Mouse (Mus musculus) bone marrow macrophage, adult 2 months (primary cell): ENCODE measurements around the gene Macrod2. TPM values are rescaled to one million over a fixed set of nuclear protein-coding genes. Genes with fewer than 3 reads are reported as not detected.

Experiments
- H3K27ac ChIP-seq: 2 replicates; pipeline ENCODE4 v1.5.1; 2012; ENCODE audit warnings: low read depth, low read length; ENCODE audit not compliant: insufficient read depth
- H3K4me1 ChIP-seq: 2 replicates; pipeline ENCODE4 v1.6.1; 2012; ENCODE audit warnings: low read length; ENCODE audit not compliant: control insufficient read depth, insufficient read depth
- H3K4me3 ChIP-seq: 2 replicates; pipeline ENCODE4 v1.5.1; 2012; ENCODE audit warnings: mild to moderate bottlenecking, low read length, moderate library complexity; ENCODE audit not compliant: insufficient read depth
- CTCF ChIP-seq: IDR thresholded peaks from 2 replicates; pipeline ENCODE4 v1.5.1; 2012; ENCODE audit warnings: low read depth, mild to moderate bottlenecking, low read length, moderate library complexity
- POLR2A ChIP-seq: IDR thresholded peaks from 2 replicates; pipeline ENCODE4 v1.6.1; 2012; ENCODE audit warnings: mild to moderate bottlenecking, low read depth, low read length, borderline replicate concordance
- polyA plus RNA-seq: library from polyadenylated mRNA; stranded (reverse); fragments of >200 nt; gene quantifications from 2 replicates; pipeline ENCODE4 v1.2.4, GENCODE M21; 2012; ENCODE audit not compliant: missing spikeins, insufficient read depth, insufficient read length

Macrod2 gene
- polyA plus RNA-seq, 1 experiment = 3.0 TPM

DNA sequence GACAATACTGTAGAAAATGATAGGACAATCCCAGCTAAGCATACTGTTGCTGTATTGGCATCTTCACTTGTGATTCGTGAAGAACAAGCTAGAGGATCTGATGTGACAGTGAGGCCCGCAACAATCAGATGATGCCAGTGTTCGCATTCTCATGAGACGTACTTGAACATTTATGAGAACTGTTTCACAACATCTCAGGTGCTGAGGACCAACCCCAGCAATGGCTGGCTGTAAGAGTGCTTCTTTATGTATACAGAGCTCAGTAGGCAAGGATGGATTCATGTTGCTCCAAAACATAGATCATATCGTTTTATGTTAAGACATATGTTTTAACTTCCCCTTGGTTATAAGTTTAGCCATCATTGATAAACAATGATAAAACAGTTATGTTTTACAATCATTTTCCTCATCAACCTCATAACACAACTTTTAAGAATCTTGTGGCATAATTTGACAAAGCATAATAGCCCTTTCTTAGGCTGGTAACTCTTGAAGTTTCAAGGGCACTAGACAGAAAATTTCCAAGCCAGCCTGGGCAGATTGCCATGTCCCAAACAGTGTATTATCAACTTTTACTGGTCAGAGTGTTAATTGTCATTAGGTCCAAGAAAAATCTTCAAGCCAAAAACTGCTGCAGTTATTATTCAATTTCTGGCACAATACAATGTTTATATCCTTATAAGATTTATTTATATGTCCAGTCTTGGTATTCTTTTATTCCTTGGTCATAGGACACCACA, 140.9 kb downstream of the Macrod2 start:
- H3K4me1 ChIP-seq = no peaks in the 10 kb centered on the region
- TF ChIP-seq CTCF (no peak), POLR2A (no peak)
- H3K4me3 ChIP-seq = no peak overlapping the region
- no peak overlapping the region for H3K27ac ChIP-seq

DNA sequence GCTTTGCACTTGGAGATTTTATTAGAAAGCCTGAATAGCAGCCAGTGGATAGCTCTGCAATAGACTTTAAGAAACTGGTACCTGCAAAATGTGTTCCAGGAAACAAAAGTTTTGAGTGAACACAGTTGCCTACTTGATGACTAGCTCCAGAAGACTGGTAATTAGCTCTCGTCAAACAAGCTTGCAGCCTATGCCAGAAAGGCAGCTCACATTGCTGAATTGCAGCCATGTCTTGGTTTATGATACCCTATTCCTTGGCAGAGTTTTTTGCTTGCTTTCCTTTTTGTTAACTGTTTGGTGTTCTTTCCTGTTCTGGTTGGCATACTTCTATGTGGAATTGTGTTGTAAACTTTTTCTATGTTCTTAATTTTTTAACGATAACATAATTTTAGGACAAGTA, 154.2 kb downstream of the Macrod2 start:
- H3K27ac ChIP-seq = no peak overlapping the region
- H3K4me1 ChIP-seq = no peaks in the 10 kb centered on the region

DNA sequence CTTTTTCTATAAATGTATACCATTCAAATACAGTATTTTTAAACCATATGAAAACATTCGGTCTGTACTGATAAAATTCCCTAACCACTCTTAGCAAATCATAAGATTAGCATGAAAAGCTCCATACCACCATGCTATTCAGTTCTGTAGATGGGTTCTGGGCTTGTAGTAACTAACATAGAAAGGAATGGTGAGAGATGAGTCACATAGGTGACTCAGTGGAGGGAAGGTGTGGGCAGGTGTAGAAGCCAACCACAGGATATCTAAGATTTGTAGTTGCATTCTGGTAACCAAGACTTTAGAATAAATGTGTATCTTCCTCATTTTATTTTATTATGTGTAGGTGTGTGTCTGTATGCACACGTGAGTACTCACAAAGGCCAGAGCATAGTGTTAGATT, 166.3 kb downstream of the Macrod2 start:
- H3K27ac ChIP-seq = no peak overlapping the region
- no peak overlapping the region for H3K4me3 ChIP-seq
- TF ChIP-seq POLR2A (no peak), CTCF (no peak)
- no peaks in the 10 kb centered on the region for H3K4me1 ChIP-seq

More for the DNA sequence above, 154.2 kb downstream of the Macrod2 start:
- H3K4me3 ChIP-seq = no peak overlapping the region
- TF ChIP-seq POLR2A (no peak), CTCF (no peak)

DNA sequence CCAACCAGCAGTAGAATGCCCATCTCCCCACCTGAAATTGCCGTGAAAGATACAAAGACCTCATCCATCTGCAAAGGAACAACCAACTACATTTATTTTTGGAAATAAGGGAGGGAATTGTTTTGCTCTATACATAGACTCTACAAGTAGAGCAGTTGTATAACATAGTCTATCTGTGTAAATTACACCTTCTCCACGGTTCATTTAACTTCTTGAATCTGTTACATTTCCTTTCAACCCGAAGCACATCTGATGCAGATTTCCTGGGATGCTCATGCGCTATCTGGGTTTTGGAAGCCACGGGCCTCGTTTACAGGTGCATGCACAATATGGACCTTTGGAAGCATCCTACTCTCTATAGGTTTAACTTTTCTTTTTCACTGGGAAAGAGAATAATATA, 175.8 kb downstream of the Macrod2 start:
- TF ChIP-seq POLR2A (no peak), CTCF (no peak)
- Histone ChIP-seq H3K27ac (no peak overlapping the region), H3K4me3 (no peak overlapping the region), H3K4me1 (no peaks in the 10 kb centered on the region)

DNA sequence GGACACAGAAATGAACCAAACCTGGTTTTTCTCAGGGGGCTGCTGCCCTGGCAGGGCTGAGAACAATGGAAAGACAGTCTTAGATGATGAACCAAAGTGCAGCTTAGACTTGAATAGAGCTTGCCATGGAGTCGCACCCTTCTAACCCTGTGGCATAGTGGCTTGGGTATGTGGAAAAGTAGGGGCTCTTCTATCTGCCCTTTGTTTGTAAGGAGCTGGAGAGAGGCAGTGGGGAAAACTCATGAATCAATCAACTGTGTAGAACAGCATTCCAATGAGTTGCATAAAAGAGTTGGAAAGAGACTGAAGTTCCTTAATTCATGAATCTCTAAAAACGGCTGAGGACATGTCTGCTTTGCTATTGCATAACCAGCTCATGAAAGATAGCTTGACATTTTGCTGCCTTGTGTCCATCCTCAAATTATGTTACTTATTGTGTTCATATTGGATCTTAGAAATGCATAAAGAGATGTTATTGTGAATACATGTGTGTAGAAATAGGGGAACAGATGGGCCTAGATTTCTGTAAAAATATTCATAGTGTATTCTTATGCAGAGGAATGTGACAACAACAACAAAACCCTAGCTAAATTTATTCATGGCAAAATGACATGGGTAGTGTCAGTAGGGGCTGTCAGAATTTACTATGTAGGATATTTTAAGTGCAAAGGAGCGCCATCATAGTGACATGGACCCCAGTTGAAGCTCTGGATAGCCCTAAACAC, 197.6 kb downstream of the Macrod2 start:
- Histone ChIP-seq H3K27ac (no peak overlapping the region), H3K4me3 (no peak overlapping the region), H3K4me1 (no peaks in the 10 kb centered on the region)
- TF ChIP-seq POLR2A = no peak
- TF ChIP-seq CTCF = no peak

DNA sequence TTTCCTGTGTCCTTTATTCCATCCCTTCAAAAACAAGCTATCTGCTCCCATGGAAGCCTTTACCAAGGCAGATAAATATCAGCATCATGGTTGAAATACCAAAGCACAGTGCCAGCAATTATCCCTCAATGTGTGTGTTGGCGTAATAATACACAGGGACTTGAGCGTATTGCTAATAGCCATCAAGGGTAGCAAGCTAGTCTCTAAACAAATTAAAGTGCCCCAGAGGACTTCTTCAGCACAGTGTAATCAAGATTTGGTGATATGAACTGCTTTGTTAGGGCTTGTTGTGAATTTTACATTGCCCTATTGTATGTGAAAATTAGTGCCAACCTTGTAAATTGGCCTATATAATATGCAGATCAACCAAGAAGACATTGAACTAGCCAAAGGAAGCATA, 201.8 kb downstream of the Macrod2 start:
- Histone ChIP-seq H3K4me3 (no peak overlapping the region), H3K27ac (no peak overlapping the region), H3K4me1 (no peaks in the 10 kb centered on the region)
- no peak for TF ChIP-seq POLR2A
- TF ChIP-seq CTCF = no peak

DNA sequence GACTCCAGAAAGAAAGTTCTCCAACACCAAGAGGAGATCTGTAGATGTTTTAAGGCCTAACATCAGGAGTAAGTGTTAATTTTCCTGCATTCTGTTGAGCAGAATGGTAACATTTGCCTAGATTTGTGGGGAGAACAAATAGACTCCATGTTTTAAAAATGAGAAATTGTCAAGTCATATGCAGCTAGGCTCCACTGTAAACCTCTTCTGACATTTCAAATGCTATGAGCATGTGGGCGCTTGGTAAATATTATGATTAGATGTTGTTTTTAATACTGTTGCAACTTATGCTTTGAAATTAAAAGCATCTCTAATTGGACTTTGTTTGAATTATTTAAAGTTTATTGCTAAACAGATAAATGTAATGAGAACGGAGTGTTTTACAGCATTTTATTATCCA, 220.3 kb downstream of the Macrod2 start:
- no peaks in the 10 kb centered on the region for H3K4me1 ChIP-seq
- H3K27ac ChIP-seq = no peak overlapping the region
- no peak for TF ChIP-seq CTCF
- TF ChIP-seq POLR2A = no peak
- H3K4me3 ChIP-seq = no peak overlapping the region

DNA sequence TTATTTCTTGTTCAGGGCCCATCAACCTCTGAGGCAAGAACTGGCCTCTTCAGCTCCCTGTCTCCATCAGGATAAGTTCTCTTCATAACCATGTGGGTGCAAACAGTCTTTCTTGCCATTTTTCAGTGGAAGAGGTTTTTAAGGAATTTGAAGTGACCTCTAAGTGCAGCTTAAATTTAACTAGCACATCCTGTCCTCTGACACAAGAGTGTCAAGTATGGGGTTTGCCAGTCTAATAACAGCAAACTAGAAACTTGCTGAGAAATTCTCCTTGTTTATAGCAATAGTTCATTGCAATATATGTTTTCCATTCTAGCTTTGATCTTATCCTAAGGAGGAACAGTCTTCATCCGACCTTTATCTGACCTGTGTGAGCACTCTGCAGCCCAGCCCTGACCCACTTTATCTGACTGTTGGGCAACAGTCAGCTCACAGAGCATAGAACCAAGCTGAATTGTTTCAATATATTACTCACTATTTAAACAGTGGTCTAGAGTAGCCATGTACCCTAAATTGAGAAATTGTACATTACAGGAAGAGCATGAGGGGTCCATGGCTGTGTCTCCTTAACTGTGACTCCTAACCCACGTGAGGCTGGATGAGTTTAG, 226.7 kb downstream of the Macrod2 start:
- TF ChIP-seq POLR2A (no peak), CTCF (no peak)
- Histone ChIP-seq H3K4me3 (no peak overlapping the region), H3K27ac (no peak overlapping the region), H3K4me1 (no peaks in the 10 kb centered on the region)

DNA sequence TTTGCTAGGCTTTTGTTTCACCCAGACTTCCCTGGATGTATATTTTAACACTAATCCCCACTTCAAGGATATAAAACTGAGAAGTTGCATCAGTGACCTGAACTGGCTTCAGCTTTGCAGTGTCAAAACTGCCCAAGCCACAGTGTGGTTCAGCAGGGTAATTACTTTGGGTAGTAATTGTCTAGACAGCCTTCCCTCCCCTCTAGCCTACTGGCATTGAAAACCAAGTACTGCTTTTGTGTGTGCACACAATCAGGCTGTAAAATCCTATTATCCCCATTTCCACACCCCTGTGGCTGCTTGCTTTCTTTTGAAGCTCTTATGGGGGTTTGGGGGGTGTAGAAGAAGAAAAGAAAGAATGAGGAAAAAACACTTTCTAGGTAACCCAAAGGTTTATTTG, 258.4 kb downstream of the Macrod2 start:
- H3K27ac ChIP-seq = no peak overlapping the region
- TF ChIP-seq POLR2A = no peak
- TF ChIP-seq CTCF = no peak
- H3K4me3 ChIP-seq = no peak overlapping the region
- no peaks in the 10 kb centered on the region for H3K4me1 ChIP-seq

DNA sequence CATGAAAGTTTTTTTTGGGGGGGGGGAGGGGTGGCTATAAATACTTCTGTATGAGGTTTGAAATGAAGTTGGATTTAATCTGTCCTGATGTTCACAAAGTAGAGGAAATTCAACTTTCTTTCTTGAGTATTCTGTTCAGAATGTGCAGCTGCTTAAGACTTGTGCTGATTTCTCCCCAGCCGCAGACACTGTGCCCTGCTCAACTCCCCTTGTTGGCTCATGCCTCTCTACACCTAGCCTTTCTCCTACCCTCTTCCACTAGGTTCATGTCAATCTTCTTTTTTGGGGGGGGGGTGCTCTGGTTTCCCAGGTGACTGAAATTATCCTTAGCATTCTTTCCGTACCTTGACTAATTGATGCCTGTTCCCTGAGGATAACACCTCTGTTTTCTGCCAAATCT, 258.9 kb downstream of the Macrod2 start:
- Histone ChIP-seq H3K4me3 (no peak overlapping the region), H3K4me1 (no peaks in the 10 kb centered on the region), H3K27ac (no peak overlapping the region)
- TF ChIP-seq CTCF (no peak), POLR2A (no peak)

DNA sequence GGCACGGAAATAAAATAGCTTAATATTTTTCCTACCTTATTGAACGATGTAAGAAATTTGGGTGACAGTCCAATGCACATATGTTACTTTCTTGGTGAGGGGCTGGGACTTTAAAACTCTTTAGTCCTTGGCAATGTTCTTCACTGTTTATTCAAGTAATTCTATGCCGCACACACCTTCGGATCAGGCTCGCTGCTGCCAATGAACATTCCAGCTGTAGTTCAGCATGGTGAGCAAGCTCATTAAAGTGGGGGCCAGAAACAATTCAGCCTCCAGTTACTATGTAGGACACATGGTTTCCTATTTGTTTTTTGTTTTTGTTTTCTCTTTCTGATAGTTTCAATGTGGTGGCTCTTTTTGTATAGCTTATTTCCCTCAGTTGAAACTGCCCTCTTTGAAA, 267.6 kb downstream of the Macrod2 start:
- Histone ChIP-seq H3K27ac (no peak overlapping the region), H3K4me1 (no peaks in the 10 kb centered on the region), H3K4me3 (no peak overlapping the region)
- TF ChIP-seq POLR2A (no peak), CTCF (no peak)
